Mouse (Mus musculus): ENCODE data around the gene Fkbp6.
"Not testable (repeated sequence)": the region's sequence is repeated elsewhere in the genome, so short reads cannot be mapped to it uniquely, and the experiment has no call there.

The Fkbp6 gene

GRCm38 (mm10) chr5:135349862-135350261, at the start of gene Fkbp6:
Gene Fkbp6 (minus strand): TSS chr5:135350044.
- DNase-seq = no peak

- DNase-seq = no peak
These were observed 49.5 kb upstream of the Fkbp6 start for GRCm38 (mm10) chr5:135399382-135399781.

GRCm38 (mm10) chr5:135395826-135396225, 46.0 kb upstream of the Fkbp6 start:
- DNase-seq = peak; percentile 52 to 71

GRCm38 (mm10) chr5:135394004-135394823, 44.4 kb upstream of the Fkbp6 start, which contains the start of gene Pom121:
Gene Pom121 (minus strand): TSS chr5:135394546.
- DNase-seq = peak; percentile 88 to 93

- no peak for DNase-seq
These were observed 33.9 kb upstream of the Fkbp6 start for GRCm38 (mm10) chr5:135383771-135384170.

- no peak for DNase-seq
These were observed 32.9 kb upstream of the Fkbp6 start for GRCm38 (mm10) chr5:135382746-135383145.

- no peak for DNase-seq
These were observed 31.6 kb upstream of the Fkbp6 start for GRCm38 (mm10) chr5:135381356-135381925.

GRCm38 (mm10) chr5:135380681-135381080, 30.8 kb upstream of the Fkbp6 start:
- DNase-seq = no peak

GRCm38 (mm10) chr5:135376341-135376740, 26.5 kb upstream of the Fkbp6 start:
- DNase-seq = no peak

GRCm38 (mm10) chr5:135375167-135375566, 25.3 kb upstream of the Fkbp6 start:
- peak; percentile 46 to 47 for DNase-seq

GRCm38 (mm10) chr5:135373601-135374000, 23.8 kb upstream of the Fkbp6 start:
- no peak for DNase-seq

- no peak for DNase-seq
These were observed 21.4 kb upstream of the Fkbp6 start for GRCm38 (mm10) chr5:135371195-135371594.

- DNase-seq = peak; percentile 98 to 99
These were observed 20.2 kb upstream of the Fkbp6 start, which contains the start of gene Nsun5 for GRCm38 (mm10) chr5:135369787-135370654. Gene Nsun5 (plus strand): TSS chr5:135369953.

- DNase-seq = not testable (repeated sequence)
These were observed 19.4 kb upstream of the Fkbp6 start for GRCm38 (mm10) chr5:135369196-135369595.

- no peak for DNase-seq
These were observed 18.5 kb upstream of the Fkbp6 start for GRCm38 (mm10) chr5:135368312-135368711.

- peak in 1 of 2 experiments; percentile 22 for DNase-seq
These were observed 18.0 kb upstream of the Fkbp6 start for GRCm38 (mm10) chr5:135367841-135368240.

- DNase-seq = peak; percentile 60 to 66
These were observed 13.7 kb upstream of the Fkbp6 start for GRCm38 (mm10) chr5:135363540-135363939.

GRCm38 (mm10) chr5:135362572-135362971, 12.7 kb upstream of the Fkbp6 start:
- no peak for DNase-seq

- no peak for DNase-seq
These were observed 9.9 kb upstream of the Fkbp6 start for GRCm38 (mm10) chr5:135359772-135360171.

GRCm38 (mm10) chr5:135357556-135357955, 7.7 kb upstream of the Fkbp6 start:
- no peak for DNase-seq

- DNase-seq = no peak
These were observed 6.2 kb upstream of the Fkbp6 start for GRCm38 (mm10) chr5:135356090-135356489.

GRCm38 (mm10) chr5:135353564-135353963, 3.7 kb upstream of the Fkbp6 start:
- DNase-seq = peak; percentile 46 to 61

- DNase-seq = no peak
These were observed 3.2 kb upstream of the Fkbp6 start, which contains the start of gene Trim50 for GRCm38 (mm10) chr5:135352995-135353394. Gene Trim50 (plus strand): TSS chr5:135353295.
